Mouse (Mus musculus): Measurements from ENCODE around the gene Tln1.
A peak's percentile ranks its signal among the peaks of the same experiment; 100 is the strongest.
"Not testable (repeated sequence)": the region's sequence is repeated elsewhere in the genome, so short reads cannot be mapped to it uniquely, and the experiment has no call there.

Tln1 gene

GRCm38 (mm10) chr4:43578376-43579204, 16.1 kb upstream of the Tln1 start, which contains the start of the genes Rgp1 and Gba2:
Rgp1 (plus strand) TSS chr4:43578715.
Gba2 (minus strand) TSS chr4:43578873.
- DNase-seq (ENCODE audit: low spot score in 2 of 2): peak; percentile 91 to 92

DNA sequence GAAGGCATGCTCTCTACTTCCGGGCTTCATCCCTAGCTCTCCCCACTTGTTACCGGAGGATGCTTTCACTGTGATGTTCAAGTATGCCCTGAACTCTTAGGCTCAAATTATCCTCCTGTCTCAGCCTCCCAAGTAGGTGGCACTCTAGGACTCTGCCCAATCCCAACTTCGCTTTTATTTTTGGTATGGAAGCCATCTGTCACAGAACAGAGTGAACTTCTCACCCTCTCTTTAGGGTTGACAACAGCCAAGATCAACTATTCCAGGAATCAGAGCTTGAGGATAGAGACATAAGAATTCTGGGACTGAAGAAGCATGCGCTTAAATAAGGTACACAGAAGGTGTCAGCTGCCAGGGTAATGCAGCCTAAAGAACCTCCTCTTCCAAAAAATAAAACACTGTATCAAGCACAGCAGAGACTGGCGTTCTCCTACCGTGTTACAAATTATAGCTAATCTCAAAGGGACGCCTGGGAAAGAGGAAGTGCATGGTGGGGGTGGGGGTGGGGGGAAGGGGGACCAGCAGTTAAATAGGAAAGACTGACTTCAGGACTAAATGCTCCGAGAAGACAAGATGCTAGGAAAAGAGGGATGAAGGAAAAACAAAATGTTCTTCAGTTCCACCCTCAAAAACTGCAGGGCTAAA, 14.9 kb upstream of the Tln1 start:
- peak in 1 of 2 experiments; percentile 4 for DNase-seq (ENCODE audit: low spot score in 2 of 2)

DNA sequence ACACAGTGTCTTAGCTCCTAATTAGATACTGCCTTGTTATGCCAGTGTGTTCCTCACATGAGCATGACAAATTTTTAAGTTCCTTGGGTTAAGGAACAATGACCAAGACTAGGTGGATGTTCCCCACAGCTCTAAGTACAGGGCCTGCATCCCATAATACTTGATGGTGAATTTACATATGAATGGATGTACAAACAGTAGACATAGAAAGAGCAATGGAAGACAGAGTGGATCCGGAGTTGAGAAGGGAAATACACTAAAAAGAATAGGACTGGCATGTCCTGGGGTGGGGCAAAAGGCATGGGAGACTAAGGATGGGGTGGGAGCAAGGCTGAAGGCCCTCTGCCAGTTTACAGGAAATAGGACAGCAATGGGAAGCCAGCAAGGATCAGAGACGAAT, 12.9 kb upstream of the Tln1 start:
- no peak for DNase-seq (ENCODE audit: low spot score in 2 of 2)

DNA sequence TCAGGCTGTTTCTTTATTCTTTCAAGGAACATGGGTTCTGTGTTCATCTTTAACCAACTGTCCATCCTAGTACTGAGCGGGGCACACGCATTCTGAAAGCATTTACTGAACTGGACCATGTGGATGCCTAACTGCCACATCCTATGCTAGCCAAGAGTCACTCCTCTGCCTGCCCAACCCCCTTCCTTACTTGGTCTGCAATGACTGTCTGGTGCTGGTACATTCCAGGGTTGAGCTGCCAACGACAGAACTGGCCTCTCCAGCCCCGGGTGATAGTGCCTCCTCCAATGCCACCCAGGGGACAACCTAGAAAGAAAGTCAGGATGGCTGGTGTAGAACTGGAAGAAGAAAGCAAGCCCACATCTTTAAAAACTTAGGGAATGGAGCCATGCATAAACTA, 11.1 kb upstream of the Tln1 start:
- no peak for DNase-seq (ENCODE audit: low spot score in 2 of 2)

DNA sequence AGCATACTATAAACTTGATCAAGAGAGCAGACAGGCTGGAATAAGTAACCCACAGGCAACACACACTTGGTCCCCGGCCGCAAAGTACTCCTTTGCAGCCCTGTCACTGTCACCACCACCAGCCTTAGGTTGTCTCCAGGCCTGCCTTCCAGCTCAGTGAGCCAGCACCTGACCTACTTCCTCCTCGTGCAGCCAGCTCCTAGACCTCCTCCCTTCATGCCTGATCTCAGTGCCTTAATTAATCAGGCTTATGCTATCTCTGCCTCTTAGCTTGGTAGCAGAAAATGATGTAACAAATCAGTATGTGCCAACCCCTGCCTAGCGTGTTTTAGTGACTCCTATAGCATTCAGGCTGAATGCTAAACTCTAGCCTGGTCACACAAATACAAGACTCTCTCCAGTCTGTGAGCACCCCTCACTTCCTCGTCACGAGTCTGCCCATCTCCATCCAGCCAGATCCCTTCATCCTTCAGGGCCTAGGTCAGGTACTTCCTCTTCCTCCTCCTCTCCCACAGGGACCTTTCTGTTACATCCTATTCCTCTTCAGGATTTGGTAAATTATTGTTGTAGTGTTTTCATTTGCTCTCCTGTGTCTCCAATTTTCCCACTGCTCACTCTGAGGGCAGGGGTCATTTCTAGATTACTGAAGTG, 9.0 kb upstream of the Tln1 start:
- DNase-seq (ENCODE audit: low spot score in 2 of 2): no peak

- DNase-seq (ENCODE audit: low spot score in 2 of 2): no peak
These were observed 4.6 kb upstream of the Tln1 start for GRCm38 (mm10) chr4:43567140-43567539.

DNA sequence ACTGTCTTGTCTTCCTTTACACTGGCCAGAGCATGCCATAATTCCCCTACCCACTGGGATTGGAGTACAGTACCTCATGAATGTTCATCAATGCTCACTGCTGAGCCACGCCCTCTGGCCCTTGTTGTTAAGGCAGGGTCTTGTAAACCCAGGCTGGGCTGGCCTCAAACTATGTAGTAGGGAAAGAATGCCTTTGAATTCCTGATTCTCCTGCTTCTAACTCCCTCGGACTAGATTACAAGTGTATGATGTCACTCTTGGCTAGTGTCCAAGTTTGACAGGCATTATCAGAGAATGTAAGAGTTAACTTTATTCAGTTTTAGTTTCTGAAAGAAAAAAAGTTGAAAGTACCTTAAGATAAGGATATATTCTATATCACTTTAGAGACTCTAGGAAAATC, 1.7 kb upstream of the Tln1 start:
- no peak for DNase-seq (ENCODE audit: low spot score in 2 of 2)

- no peak for DNase-seq (ENCODE audit: low spot score in 2 of 2)
These were observed 1.0 kb upstream of the Tln1 start for GRCm38 (mm10) chr4:43563601-43563875.

DNA sequence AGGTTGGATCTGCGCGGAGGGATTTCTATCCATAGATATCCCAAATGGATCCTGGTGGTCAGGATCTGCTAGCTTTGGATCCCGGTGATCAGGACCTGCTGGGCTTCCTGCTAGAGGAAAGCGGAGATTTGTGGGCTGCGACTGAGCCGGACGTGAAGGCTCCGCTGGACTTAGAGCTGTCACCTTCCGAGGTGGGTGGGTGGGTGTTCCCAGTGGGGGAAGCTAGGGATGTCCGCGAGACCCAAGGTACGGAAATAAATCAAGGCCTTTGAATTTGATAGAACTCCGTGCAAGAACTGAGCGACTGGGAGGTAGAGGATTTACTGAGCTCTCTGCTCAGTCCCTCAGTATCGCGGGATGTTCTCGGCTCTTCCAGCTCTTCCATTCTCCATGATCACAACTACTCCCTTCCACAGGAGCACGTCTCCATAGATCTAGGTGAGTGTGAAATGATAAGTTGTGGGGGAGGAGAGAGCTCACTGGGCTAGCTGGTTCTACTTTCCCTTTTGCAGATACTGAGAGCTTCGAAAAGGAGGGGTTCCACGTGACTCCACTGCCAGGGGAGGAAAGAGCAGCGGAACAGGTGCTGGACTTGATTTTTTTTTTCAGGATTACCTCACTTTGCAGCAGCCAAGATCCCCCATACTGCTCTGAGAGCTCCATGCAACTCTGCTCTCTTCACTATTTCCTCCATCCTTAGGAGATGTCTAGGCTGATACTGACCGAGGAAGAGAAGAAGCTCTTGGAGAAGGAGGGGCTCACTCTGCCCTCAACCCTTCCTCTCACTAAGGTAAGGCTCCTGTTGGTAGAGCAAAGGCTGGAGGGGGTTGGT, 494 bp upstream of the Tln1 start:
- no peak for DNase-seq (ENCODE audit: low spot score in 2 of 2)

- no peak for DNase-seq (ENCODE audit: low spot score in 2 of 2)
These were observed 975 bp downstream of the Tln1 start for GRCm38 (mm10) chr4:43561436-43561996.

- DNase-seq (ENCODE audit: low spot score in 2 of 2): no peak
These were observed 1.5 kb downstream of the Tln1 start for GRCm38 (mm10) chr4:43560976-43561375.

DNA sequence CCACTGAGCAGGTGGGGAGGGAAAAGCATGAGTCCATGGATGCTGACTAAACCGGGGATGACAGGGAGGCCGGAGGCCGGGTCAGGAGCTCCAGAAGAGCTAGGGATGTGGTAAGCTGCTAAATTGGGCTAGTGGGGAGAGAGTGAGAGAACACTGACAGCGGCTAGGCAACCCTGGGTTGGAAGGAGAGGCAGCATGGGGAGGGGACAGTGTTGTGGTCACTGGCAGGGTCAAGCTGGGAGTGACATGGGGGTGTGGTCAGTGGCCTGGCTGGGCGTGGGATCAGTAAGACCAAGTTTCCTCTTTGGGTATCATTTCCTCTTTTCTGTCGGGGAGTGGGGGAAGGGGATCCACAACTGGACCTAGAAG, 2.3 kb downstream of the Tln1 start:
- peak; percentile 70 to 81 for DNase-seq (ENCODE audit: low spot score in 2 of 2)

DNA sequence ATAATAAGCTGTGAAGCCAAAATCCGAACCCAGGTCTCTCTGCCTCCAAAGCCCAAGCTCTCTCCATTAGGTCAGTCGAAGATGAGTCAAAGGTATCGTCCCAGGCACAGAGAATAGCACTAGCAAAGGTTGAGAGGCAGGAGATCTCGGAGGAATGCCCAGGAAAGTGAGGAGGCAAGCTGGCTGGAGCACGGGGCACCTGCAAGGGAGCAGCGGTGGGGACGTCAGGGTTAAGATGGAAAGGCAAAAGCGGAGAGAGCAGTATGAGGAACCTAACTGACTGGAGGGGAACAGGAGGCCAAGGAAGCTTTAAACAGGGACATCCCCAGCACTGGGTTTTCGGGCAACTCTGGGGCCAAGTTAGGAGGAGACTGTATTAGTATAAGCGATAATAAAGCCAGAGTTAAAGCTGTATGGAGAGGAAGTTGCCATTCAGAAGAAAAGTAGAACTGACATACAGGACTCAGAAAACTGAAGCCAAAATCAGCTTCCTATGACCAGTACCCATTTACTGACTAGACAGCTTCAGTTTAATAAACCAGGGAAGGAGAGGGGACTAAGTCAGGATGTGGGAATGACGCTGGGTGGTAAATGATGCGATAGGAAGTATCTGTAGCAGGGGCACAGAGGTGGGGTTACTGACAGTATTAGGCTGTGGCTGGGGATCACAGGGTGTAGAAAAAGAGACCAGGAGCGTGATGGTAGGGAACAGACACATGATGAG, 2.8 kb downstream of the Tln1 start:
- no peak for DNase-seq (ENCODE audit: low spot score in 2 of 2)

DNA sequence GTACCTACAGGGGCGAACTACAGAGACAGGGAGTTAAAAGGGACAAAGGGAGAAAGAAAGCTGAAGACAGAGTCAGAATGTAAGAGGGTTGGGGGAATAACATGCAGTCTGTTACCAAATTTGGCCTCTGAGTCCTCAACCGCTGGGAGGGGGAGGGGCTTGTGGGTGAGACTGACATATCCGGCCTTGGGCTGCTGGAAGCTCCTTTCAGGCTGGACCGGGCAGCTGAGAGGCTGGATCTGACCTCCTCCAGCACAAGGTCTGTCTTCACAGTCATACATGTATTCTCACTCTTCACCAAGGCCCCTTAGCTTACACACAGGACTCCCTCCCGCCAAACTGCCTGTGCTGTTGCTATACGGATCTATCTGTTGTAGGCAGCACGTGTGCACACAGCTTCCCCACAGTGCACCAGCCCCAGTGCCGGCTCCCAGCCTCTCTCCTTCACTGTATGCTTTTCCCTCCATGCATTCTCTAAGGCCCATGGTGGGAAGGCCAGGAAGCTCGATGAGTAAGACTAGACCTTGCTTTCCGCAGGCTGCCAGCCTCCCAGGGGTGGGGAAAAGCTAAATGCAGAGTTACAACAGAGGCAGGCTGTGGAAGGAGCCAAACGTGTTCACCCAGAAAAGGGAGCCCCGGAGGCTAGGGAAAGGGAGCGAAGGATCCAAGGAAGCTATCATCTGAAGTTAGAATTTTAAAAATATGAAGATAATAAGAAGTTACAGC, 3.7 kb downstream of the Tln1 start:
- peak; percentile 66 to 69 for DNase-seq (ENCODE audit: low spot score in 2 of 2)

DNA sequence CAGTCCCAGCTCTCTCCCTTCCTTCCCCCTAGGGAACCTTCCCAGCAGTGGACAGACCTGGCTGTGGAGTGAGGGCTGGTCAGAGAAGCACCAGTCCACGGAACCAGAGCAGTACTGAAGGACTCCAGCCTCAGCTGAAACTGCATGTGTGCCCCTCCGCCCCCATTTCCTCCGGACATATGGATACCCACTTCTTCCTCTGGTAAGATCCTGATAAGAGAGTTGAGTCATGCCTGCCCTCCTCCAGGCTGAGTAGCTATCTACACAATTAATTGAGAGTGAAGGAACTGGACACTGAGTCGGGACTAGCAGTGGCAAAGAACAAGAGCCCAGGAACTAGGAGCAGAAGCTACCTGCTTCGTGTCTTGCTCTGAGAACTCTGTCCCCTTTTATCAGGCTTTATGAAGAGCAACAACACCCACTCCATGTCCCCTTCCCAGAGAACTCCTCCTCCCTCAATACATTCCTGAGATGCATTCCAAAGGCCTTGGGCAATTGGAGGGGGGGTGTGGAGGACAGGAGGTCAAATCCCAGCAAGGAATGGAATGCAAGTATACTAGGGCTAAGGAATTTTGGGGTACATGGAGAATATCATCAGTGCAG, 4.4 kb downstream of the Tln1 start:
- no peak for DNase-seq (ENCODE audit: low spot score in 2 of 2)

DNA sequence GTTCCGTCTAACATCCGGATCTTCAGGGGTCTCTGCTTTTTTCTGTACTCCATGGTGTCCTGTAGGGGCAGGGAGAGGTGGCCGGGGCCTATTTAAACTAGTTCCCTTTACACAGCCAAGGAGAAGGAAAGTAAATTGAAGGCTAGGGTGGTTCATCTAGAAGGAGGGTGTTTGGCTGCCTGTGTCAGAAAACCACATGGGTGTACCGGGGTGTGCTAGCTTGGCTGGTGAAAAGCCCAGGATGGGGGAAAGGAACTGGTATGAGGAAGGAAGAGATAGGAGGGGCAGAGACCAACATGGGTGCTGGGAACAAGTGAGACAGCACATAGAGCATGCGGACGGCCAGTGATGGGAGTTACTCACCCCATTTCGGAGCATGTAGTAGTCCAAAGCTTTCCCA, 6.6 kb downstream of the Tln1 start:
- DNase-seq (ENCODE audit: low spot score in 2 of 2): no peak

DNA sequence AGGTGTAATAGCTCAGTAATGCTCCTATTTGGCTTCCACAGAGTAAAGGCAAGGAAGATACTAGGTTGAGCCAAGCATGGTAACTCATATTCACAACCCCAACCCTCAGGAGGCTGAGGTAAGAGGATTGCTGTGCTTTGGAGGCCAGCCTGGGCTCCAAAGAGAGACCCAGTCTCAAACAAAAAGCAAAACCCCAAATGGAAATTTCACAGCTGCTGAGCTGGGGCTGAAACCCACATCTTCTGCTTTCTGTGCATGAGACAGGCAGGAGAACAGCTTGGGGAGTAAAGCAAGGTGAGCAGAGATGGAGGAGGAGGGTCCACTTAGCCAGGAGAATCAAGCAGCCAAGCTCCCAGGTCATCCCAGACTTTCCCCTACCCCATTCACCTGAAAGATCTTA, 8.6 kb downstream of the Tln1 start:
- DNase-seq (ENCODE audit: low spot score in 2 of 2): no peak

GRCm38 (mm10) chr4:43552437-43552836, 10.1 kb downstream of the Tln1 start:
- DNase-seq (ENCODE audit: low spot score in 2 of 2): no peak

DNA sequence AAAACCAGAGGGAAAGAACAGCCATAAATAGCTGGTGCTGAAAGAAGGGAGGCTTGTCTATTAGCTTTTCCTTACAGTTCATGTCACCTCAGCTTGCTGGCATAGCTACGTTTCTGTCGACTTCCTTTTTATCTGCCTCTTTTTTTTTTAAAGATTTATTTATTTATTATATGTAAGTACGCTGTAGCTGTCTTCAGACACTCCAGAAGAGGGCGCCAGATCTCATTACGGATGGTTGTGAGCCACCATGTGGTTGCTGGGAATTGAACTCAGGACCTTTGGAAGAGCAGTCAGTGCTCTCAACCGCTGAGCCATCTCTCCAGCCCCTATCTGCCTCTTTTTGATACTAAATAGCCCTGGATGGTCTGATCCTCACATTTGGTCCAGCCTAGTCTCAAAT, 10.6 kb downstream of the Tln1 start:
- DNase-seq (ENCODE audit: low spot score in 2 of 2): not testable (repeated sequence)

- DNase-seq (ENCODE audit: low spot score in 2 of 2): no peak
These were observed 13.4 kb downstream of the Tln1 start for GRCm38 (mm10) chr4:43549055-43549454.

Measured in heart, adult 9 months (tissue).